Mouse (Mus musculus) cerebellum, adult (tissue): ENCODE measurements around the gene Cenpc1.

Experiments
- ATAC-seq: cut with Nextera tagmentation; 2 replicates; pipeline ENCODE4 v1.9.2; 2017; ENCODE audit warnings: mild to moderate bottlenecking, moderate library complexity, mixed read lengths; ENCODE audit not compliant: insufficient number of reproducible peaks, low FRiP score, low TSS enrichment

Cenpc1 gene

DNA sequence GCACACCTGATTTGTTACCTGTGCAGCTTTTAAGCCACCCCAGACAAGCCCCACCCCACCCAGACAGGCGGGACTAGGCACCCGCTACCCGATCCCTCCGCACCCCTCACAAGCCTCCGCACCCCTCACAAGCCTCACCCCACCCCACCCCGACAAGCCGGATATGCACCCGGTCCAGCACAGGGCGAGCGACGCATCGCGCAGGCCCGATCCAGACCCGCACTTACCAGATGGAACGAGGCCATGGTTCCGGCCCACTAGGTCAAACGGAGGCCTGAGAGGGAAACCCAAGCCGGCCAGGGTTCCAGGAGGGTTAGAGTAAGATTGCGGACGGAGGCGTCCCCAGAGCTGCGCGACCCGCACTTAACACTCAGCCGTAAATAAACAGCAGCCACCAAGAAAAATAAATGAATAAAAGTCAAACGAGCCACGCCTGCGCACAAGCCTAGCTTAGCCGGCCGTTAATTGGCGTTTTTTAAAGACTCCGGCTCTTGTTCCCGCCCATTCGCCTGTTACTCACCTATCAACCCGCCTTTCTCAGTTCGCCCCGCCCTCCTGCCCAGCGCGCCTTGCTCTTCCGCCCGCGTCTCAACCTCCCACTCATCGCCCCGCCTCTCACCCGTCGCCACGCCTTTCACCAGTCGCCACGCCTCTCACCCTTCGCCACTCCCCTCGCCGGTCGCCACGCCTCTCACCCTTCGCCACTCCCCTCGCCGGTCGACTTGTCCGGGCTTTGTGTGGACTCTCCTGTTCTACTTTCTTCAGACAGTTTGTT, at the start of gene Cenpc1:
Gene Cenpc1 (minus strand): TSS at position 483 of the 775 bp plus-strand sequence.
- ATAC-seq, result peak; percentile 95

DNA sequence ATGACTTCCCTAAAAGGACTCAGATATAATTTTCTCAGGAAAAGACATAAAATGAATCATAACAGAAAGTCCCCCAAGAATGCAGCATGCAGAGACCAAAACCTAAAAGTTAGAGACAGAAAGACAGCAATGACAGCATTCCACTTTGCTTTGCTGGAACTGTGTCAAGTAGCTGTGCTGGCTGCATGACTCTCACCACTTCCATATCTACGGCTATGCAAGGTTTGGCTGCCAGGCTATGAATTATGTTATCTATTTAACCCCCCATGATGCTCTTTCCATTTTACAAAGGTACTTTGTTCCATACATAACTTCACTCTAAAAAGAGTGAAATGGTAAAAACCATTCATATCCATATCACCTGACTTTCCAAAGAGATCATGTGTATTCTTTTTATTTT, 48.6 kb upstream of the Cenpc1 start:
- ATAC-seq, result no peak

DNA sequence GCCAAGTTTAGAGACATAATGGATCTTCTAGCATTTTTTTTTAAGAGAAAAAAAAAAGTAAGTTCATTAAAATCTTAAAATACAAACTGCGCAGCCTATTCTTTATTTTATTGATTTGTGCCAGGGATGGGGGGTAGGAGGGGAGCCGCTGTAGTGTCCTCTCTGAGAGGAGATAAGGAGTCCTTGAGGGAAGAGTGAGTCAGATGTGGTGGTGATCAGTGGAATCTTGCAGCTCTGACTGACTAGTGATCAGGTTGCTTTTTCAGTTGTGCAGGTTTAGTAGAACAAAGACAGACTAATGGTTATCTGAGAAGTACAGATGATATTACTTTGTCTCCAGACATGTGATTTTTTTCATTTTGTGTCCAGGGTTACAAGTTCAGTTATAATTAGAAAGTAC, 47.7 kb upstream of the Cenpc1 start:
- no peak for ATAC-seq

DNA sequence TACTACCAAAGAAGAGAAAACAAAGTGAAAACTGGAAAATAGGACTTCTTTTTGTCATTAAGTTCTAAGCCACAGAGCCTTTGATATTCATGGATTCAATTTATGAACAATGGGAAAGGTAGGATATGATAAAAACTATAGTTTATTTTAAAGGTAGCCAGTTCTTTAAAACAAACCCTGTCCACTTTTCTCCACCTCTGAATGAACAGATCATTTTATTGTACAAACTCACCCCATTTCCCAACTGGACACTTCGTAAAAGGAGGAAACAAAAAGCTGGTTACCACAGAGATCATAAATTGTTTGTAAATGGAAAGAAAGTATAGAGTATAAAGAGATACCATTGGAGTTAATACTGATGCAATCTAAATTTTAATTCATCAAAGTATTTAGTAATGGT, 45.7 kb upstream of the Cenpc1 start:
- no peak for ATAC-seq

DNA sequence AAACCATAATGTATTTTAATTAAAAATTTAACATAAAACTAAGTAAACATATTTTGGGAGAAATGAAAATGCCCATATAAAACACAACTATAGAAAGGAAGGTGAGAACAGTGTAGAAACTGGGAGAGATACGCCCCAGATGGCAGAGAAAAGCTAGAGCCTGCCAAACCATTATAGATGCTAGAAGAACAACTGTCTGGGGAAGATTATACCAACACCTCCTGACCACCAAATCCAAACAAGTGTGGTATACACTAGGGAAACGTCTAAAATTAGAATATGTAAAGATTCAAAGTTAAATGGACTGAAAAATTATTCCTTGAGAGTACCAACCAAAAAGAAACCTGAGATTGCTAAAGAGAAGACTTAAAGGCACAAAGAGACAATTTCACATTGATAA, 41.2 kb upstream of the Cenpc1 start:
- ATAC-seq, result no peak

DNA sequence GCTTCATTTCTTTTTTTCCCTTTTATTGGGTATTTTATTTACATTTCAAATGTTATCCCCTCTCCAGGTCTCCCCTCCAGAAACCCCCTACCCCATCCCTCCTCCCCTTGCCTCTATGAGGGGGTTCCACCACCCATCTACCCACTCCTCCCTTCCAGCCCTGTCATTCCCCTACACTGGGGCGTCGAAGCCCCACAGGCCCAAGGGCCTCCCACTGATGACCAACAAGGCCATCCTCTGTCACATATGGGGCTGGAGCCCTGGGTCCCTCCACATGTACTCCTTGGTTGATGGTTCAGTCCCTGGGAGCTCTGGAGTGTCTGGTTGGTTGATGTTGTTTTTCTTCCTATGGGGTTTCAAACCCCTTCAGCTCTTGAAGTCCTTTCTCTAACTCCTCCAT, 36.8 kb upstream of the Cenpc1 start:
- ATAC-seq, result no peak

DNA sequence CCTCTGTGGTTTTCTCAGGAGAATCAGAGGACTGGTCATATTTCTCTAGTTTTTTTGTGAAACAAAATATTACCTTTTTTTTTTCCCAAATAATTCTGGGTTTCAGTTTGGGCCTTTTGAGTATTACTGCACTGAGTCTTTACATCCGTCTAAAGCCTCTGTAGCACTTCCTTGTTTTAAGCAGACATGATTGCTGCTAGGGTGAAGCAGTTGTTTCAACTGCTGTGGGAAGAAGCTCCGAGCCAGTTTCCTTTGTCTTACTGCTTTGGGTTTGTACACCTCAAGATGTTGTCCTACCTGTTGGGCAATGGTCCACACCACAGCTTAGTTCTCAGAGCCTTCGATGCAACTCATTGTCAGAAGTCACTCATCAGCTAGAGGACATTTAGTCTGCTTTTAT, 35.2 kb upstream of the Cenpc1 start:
- ATAC-seq, result no peak

DNA sequence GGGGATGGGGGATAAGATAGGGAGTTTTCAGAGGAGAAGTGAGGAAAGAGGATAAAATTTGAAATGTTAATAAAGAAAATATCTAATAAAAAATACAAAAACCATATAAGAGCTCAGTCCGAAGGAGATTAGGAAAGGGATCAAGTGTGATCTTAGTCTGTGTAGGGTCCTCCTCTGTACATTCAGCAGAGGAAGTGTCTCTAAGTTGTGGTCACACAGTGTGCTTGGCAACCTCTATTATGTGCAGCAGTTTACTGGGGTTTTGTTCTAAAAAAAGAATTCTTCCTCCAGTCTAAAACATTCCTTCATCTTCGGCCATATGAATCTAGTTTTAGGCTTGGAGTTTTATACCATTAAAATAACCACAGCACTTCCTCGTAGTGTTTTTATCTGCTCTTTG, 33.6 kb upstream of the Cenpc1 start:
- ATAC-seq, result no peak

DNA sequence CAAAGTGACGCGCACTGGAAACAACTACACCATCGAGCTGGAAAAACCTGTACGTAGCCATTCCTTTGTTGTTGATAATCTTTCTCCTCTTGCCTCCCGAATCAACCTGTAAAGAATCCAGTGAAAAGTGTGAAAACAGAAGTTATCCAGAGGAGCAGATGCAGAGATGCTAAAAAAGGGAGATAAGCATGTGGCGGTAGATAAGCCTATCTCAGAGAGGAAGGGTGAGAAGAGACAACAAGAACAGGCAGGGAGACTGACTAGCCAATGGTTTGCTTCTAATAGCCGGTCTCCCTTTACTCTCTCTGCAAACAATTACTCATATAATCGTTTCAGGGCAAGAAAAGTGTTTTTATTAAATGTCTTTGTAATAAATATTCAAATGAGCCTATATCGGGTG, 29.4 kb upstream of the Cenpc1 start:
- no peak for ATAC-seq

DNA sequence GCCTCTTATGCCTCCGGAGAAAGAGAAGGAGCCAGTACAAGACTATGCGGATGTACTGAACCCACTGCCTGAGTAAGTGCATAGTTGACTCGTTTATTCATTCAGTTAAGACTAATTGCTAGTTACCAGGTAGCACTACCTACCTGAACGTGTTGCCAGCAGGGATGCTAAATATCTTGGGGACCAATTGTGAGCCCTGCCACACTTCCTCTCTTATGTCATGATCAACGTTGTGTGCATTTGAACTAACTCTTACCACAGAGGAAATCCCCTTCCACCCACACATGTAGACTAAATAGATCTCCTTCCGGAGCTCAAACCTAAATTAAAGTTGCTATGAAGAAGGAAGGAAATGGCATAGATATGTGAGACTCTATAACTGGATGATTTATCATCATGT, 21.4 kb upstream of the Cenpc1 start:
- ATAC-seq, result no peak

DNA sequence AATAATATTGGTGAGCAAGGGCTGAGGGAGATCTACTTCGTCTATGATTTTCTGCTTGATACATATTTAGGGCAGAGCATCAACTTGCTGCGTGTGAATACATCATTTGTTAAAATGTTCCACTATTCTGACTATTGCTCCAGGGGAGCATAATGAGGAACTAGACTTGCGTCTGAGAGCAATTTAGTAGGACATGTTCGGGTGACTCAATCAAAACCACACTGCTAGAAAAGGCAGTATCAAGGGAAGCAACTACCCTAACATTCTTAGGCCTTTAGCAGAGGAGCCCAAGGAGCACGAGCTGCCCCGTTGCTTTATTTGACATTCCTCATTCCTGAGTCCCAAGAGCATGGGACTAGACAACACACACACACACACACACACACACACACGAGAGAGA, 19.6 kb upstream of the Cenpc1 start:
- ATAC-seq, result no peak

DNA sequence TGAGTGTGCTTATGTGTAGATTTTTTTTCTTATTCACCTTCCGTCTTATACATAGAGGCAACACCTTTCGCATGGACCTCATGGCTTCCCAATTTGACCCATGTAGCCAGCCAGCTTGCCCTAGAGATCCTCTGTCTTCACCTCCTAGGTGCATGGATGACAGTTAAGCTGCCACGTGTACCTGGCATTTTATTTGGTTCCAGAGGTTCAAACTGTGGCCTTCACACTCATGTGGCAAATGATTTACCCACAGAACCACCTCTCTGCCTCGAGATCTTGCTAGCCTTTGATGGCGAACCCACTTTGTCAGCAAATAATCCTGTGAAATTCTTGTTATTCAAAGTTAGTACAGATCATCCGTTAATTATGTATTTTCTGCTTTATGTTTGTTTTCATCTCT, 18.6 kb upstream of the Cenpc1 start:
- ATAC-seq, result no peak

DNA sequence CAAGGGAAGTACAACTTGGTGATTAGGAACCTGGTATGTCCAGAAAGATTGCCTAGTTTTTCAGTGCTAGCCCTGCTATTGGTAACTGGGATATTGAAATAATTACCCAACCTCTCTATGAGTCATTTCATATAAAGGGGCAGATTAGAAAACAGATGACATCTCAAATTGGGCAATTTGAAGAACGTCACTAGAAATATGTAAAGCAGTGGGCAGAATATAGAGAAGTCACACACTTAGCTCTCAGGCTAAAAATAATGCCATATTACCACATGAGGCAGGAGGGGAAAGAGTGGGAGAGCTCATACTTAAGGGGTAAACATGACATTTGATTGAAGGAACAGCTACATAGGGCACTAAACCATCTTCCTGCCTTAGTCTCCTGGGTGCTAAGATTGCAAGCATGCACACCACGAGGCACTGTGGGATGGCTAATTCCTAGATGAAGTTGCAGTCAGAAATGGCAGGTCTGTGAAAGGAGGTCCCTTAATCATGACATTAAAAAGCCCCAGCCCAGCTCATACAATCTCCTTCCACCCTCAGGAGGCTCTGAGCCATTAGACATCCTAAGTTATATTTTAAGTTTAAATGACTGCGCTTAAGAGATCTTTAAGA, 13.4 kb upstream of the Cenpc1 start:
- no peak for ATAC-seq

DNA sequence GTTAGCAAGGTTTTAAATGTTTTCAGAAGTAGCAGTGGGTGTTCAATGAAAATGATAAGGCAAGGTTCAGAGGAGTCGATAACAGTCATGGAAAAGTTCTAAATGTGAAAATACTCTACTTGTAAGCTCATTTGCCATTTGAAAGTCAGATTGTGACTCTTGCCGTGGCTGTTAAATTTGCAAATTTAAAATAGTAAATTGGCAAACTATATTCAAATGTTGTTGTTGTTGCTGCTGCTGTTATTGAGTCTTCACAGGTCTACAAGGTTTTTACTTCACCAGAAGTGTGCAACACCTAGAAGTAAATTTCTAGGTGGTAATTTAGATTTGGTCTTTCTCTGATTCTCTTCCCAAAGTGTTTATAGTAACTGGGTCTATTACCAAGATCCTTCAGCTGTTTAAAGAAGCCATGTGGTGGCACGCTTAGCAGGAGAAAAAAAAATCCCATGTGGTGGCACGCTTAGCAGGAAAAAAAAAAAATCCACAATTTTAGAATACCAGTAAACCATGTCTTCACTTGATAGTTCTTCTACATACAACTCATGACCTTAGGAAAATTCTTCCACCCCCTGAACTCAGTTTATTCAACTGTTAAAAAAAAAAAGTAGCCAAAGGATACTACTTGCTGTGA, 7.5 kb upstream of the Cenpc1 start:
- ATAC-seq, result no peak

DNA sequence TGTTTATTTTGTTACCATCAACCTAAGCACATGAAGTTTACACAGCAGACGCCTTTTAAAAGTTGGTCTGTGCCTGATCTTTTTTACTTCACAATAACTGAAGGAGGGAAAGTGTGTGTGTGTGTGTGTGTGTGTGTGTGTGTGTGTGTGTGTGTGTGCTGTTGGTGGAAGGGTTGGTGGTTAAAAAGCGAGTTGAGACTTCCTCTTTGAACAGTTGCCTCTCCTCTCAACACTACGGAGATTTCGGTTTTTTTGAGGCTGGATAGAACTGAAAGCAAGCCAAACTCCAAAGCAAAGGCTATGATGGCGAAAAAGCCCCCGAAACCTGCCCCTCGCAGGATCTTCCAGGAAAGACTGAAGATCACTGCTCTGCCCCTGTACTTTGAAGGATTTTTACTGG, 6.2 kb upstream of the Cenpc1 start, which contains the start of gene Stap1:
Gene Stap1 (plus strand): TSS at position 209 of the 400 bp plus-strand sequence.
- no peak for ATAC-seq

DNA sequence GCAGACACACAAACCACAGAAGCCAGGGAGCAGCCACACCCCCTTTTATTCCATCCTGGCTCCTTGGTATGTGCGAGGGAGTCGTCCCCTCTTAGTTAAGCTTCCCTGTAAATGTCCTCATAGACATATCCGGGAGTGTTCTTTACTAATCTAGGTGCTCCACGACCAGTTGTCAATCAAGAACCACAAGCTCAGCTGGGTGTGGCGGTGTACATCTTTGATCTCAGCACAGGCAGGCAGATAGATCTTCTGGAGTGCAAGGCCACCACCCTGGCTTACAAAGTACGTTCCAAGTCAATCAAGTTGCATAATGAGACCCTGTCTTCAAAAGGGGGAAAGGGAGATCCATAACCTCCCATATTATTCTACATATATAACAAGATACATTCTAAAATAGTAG, 3.7 kb upstream of the Cenpc1 start:
- ATAC-seq, result no peak

DNA sequence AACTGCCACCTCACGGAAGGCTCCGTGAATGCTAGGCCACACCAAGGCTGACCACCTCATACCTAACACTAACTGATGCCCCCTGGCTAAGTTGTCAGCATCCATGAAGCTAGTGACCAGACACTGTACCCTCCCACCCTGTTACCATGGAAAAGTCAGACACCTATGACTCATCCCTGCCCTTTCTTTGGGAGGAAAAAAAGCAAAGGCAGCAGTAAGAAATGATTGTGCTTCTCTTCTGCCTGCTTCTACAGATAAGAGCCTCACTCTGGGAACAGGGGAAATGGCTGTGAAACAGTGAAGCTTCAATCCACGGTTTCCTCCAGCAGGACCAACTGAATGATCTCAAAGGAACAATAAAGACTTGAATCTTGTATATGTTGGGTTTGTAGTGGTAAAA, 3.1 kb upstream of the Cenpc1 start:
- no peak for ATAC-seq

DNA sequence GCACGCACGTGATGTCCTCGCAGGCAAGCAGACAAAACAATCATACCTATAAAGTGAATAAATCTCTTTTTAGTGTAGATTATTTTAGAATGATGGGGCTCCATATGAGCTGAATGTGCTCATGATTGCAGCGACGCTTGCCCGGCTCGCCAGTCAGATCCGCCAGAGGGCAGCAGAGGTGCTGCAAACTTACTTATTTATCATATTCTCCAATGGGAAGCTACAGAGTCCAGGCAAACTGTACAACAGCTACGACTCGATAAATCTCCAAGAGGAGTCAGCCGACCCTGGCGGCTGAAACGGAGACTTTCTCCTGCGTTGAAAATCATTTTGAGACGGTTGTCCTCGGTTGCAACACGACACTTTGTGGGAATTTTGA, 1.2 kb upstream of the Cenpc1 start:
- peak; percentile 67; the same call in 1 of the 2 replicates for ATAC-seq

DNA sequence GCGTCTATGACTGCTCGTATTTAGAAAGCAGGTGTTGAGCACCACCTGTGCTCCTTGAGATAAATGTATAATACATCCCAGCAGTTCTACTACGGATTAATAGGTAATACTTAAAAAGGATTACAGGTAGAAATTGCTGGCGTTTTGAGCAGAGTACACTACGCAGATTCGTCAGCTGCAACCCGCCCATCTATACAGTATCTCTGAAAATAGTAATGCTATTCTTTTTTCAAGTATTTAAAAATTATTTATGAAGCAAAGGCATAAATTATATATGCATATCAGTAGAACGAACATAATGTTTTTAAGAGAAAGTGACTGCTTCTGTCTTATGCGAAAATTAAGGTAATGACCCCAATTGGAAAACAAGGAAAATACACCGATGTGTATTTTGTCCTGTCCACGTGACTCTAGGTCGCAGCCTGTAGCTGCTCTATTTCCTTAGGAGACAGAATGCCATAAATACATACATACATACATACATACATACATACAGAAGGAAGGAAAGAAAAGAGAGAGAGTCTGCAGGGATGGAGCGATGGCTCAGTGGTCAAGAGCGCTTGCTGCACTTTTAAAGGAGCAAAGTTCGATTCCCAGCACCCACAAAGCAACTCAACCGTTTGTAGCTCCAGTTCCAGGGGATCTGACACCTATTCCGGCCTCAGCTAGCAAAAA, 630 bp upstream of the Cenpc1 start:
- ATAC-seq, result no peak

DNA sequence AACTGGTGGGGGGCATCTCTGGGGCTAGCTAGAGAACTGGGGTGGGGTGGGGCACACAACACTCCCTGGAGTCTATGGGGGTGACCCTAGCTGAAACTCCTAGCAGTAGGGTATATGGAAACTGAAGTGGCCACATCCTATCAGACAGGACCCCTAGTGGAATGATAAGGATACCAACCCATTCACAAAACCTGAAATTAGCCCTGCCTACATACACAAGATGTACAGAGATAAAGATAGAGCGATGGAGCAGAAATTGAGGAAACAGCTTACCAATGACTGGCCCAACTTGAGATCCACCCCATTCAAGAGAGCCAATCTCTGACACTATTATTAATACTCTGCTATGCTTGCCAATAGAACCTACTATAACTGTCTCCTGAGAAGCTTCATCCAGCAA, 1.9 kb downstream of the Cenpc1 start:
- no peak for ATAC-seq

DNA sequence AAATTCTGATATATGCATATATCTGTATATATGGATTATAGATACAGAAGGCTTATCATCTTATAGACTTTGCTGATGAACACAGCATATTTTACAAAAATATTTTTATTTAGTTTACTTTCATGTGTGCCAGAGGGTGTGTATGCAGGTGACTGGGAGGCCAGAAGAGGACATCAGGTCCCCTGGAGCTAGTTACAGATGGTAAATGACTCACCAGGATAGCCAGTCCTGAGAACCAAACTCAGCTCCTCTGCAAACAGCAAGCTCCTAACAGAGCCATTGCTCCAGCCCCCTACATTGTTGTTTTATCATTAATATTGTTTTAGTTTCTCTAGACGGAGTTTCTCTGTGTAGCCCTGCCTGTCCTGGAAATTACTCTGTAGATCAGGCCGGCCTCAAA, 35.6 kb downstream of the Cenpc1 start:
- ATAC-seq, result peak; percentile 61
